Mouse (Mus musculus) MEL (cell line): Measurements from ENCODE around the gene Acss2.

Experiments used
- CTCF ChIP-seq, 3 experiments: IDR thresholded peaks in 2 of 3; conservative IDR thresholded peaks in 1 of 3; 2 replicates each; pipeline ENCODE4 v1.5.1; 2011 to 2012; ENCODE audit warnings: low read length in 3 of 3, low read depth in 2 of 3, mild to moderate bottlenecking in 2 of 3, improper control_type of control experiment in 1 of 3, inconsistent platforms in 1 of 3, mixed read lengths in 1 of 3, moderate library complexity in 1 of 3; ENCODE audit not compliant: control insufficient read depth in 1 of 3, insufficient read depth in 1 of 3, poor library complexity in 1 of 3, severe bottlenecking in 1 of 3
- NELFE ChIP-seq: IDR thresholded peaks from 2 replicates; pipeline ENCODE4 v1.6.1; 2011; ENCODE audit warnings: low read depth, low read length, improper control_type of control experiment
- ZC3H11A ChIP-seq: IDR thresholded peaks from 2 replicates; pipeline ENCODE4 v1.6.1; 2012; ENCODE audit warnings: low read depth, mild to moderate bottlenecking, inconsistent platforms, low read length, improper control_type of control experiment

DNA sequence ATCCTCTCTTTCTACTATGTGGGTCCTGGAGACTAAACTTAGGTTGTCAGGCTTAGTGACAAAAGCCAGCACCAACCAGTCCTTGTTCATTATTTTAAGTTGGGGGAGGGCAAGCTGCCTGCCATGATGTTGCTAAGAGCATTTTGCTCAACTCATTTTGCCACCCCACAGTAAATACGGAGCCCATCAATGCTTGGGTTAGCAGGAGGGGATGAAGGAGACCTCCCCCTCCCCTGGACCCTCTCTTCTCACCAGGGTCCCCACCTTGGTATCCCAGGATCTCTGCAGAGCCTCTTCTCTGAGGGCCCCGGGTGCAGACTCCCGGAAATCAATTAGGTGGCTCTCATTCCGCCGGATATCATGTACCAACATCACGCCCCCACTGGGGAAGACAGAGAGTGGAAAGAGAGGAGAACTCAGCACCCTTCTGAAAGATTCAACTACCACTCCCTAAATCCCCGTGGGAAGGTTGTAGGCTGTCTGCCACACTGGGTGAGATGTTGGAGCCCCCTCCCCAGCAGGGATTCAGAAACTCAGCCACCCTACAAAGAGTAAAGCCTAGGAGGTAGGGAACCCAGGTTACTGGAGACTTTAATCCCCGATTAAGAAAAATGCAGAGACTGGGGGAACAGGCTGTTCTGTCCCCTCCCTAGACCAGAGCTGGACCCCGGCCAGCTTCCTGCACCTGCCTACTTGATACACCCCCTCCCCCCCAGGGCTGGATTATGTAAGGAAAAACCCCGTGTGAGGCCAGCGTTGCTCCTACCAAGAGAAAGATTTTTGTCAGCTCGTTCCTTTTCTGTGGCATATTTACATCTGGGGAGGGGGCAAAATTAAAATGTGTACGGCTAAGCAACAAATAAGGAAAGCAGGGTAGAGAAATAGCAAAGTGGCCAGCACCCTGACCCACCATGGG lies 13.1 kb upstream of the Acss2 start:
- no peak for TF ChIP-seq ZC3H11A
- no peak for TF ChIP-seq NELFE
- no peak for TF ChIP-seq CTCF (IDR thresholded peaks at IDR 0.05 in 2 of 3, conservative IDR thresholded peaks at IDR 0.05 in 1 of 3; ENCODE audit: control insufficient read depth in 1 of 3, insufficient read depth in 1 of 3, low read depth in 2 of 3, low read length in 3 of 3, poor library complexity in 1 of 3, severe bottlenecking in 1 of 3)
